Mouse (Mus musculus): ENCODE measurements around the gene Tgm2. TPM values are rescaled to one million over a fixed set of nuclear protein-coding genes. Genes with fewer than 3 reads are reported as not detected.

Tgm2 gene
- total RNA-seq, 2 experiments from 2014 or later = 162 to 208 TPM

- intact Hi-C loops (cut with DNase I) = no loop called here
- DNase-seq = peak; percentile 72 to 75
Observed at GRCm38 (mm10) chr2:158168741-158169211, 22.5 kb upstream of the Tgm2 start.

- intact Hi-C loops (cut with DNase I) = no loop called here
Observed at GRCm38 (mm10) chr2:158167496-158168205, 21.4 kb upstream of the Tgm2 start.

GRCm38 (mm10) chr2:158166628-158167027, 20.4 kb upstream of the Tgm2 start:
- intact Hi-C loops (cut with DNase I) = no loop called here
- peak; percentile 40 to 46 for DNase-seq

More at GRCm38 (mm10) chr2:158167496-158168205, 21.4 kb upstream of the Tgm2 start:
- DNase-seq = peak in 1 of 2 experiments; percentile 15

- intact Hi-C loops (cut with DNase I) = no loop called here
Observed at GRCm38 (mm10) chr2:158165776-158166175, 19.5 kb upstream of the Tgm2 start.

GRCm38 (mm10) chr2:158163034-158163433, 16.8 kb upstream of the Tgm2 start:
- DNase-seq = no peak
- intact Hi-C loops (cut with DNase I) = no loop called here

More at GRCm38 (mm10) chr2:158165776-158166175, 19.5 kb upstream of the Tgm2 start:
- no peak for DNase-seq

- DNase-seq = peak in 1 of 2 experiments; percentile 22
- intact Hi-C loops (cut with DNase I) = no loop called here
Observed at GRCm38 (mm10) chr2:158161761-158162160, 15.5 kb upstream of the Tgm2 start.

GRCm38 (mm10) chr2:158159376-158160235, 13.4 kb upstream of the Tgm2 start:
- intact Hi-C loops (cut with DNase I) = no loop called here
- peak; percentile 60 to 63 for DNase-seq

- DNase-seq = no peak
- intact Hi-C loops (cut with DNase I) = no loop called here
Observed at GRCm38 (mm10) chr2:158157654-158158053, 11.4 kb upstream of the Tgm2 start.

GRCm38 (mm10) chr2:158156487-158156886, 10.3 kb upstream of the Tgm2 start:
- intact Hi-C loops (cut with DNase I) = no loop called here
- DNase-seq = no peak

GRCm38 (mm10) chr2:158155615-158156014, 9.4 kb upstream of the Tgm2 start:
- intact Hi-C loops (cut with DNase I) = no loop called here
- DNase-seq = no peak

- no peak for DNase-seq
- intact Hi-C loops (cut with DNase I) = no loop called here
Observed at GRCm38 (mm10) chr2:158155101-158155500, 8.9 kb upstream of the Tgm2 start.

GRCm38 (mm10) chr2:158154641-158155040, 8.4 kb upstream of the Tgm2 start:
- intact Hi-C loops (cut with DNase I) = no loop called here
- DNase-seq = no peak

- intact Hi-C loops (cut with DNase I) = no loop called here
- no peak for DNase-seq
Observed at GRCm38 (mm10) chr2:158153728-158154343, 7.6 kb upstream of the Tgm2 start.

- DNase-seq = no peak
- intact Hi-C loops (cut with DNase I) = no loop called here
Observed at GRCm38 (mm10) chr2:158152685-158153309, 6.6 kb upstream of the Tgm2 start.

- DNase-seq = no peak
- intact Hi-C loops (cut with DNase I) = no loop called here
Observed at GRCm38 (mm10) chr2:158151077-158151476, 4.8 kb upstream of the Tgm2 start.

GRCm38 (mm10) chr2:158146971-158147370, 735 bp upstream of the Tgm2 start:
- intact Hi-C loops (cut with DNase I) = loop anchor here (1.0 to 5.0 kb wide), 3 partner anchors 40 to 100 kb away; no protein-coding TSS in a partner anchor

GRCm38 (mm10) chr2:158145528-158146065, 639 bp downstream of the Tgm2 start:
- peak in 1 of 2 experiments; percentile 39 for DNase-seq
- intact Hi-C loops (cut with DNase I) = loop anchor here (1.0 to 5.0 kb wide), 4 partner anchors 38 to 98 kb away; no protein-coding TSS in a partner anchor

More at GRCm38 (mm10) chr2:158146971-158147370, 735 bp upstream of the Tgm2 start:
- no peak for DNase-seq

GRCm38 (mm10) chr2:158144750-158145527, 1.3 kb downstream of the Tgm2 start:
- intact Hi-C loops (cut with DNase I) = loop anchor here (1.0 to 5.0 kb wide), 3 partner anchors 57 to 98 kb away; no protein-coding TSS in a partner anchor
- DNase-seq = no peak

GRCm38 (mm10) chr2:158144263-158144662, 2.0 kb downstream of the Tgm2 start:
- intact Hi-C loops (cut with DNase I) = no loop called here
- no peak for DNase-seq
